Mouse (Mus musculus): Measurements from ENCODE around the gene 1700007K13Rik.

Gene 1700007K13Rik

DNA sequence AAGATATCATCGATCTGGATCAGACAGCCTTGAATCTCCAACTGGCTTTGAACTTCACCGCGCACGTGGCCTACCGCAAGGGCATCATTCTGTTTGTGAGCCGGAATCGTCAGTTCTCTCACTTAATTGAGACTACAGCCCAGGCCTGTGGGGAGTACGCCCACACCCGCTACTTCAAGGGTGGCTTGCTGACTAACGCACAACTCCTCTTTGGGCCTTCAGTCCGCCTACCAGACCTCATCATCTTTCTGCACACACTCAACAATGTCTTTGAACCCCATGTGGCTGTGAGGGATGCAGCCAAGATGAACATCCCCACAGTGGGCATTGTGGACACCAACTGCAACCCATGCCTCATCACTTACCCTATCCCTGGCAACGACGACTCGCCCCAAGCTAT lies 3.3 kb upstream of the 1700007K13Rik start:
- no peak for DNase-seq (ENCODE audit: low spot score)

DNA sequence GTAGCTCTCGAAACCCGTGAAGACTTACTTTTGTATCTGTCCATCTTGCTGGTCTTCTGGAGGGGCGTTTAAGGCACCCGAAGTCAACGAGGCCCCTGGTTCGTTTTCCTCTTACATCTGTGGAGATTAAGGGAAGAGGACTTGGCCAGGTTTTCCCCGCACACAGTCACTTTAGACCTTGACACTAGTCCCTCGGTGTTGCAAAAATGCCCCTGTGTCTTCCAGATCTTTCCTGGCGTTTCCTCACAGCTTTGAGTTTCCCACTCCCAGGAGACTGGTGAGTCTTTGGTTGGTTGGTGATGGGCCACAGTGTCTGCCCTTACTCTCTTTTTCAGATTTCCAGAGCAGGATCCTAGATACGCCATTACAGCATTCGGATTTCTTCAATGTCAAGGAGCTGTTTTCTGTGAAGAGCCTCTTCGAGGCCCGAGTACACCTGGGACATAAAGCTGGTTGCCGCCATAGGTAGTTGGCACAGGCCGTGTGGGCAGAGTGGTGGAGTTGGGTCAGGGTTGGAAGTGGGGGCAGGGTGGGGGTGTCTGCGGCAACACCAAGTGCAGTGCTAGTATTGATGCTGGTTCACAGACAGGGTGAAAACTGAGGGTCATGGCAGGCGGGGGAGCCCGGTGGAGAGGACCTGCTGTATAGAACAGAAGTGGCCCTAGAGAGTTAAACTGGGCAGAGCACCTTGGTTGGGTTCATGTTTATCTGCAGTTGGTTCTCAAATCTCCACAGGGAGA lies 2.5 kb upstream of the 1700007K13Rik start:
- DNase-seq (ENCODE audit: low spot score), result no peak

DNA sequence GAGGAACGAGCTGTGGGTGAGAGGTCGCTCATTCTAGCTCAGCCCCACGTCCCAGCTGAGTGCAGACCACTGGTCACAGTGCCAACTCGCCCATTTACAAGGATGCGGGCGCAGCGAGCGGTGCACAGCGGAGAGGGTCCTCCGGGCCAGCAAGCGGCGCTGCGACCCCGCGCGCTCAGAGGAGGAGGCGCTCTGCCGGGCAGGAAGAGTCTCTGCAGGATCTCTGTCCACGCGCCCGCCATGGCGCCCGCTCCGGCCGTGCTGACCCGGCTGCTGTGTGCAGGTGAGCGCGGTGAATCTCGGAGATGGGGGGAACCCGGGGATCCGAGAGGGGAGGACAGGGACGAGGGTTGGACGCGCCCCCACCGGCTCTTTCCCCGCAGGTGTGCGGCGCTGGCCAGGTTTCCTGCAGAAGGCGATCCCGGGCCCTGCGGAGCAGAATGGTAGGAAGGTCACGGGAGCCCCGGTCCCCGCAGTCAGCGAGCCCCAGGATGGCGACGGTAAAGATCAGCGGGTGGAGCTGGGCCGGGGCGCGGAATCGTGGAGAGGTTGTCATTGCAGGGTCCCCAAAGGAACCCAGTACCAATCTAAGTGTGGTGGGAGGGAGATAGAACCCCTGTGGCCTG lies 1.8 kb upstream of the 1700007K13Rik start, which contains the start of gene Mrps2:
TSS of gene Mrps2 (plus strand) at position 207 of the 626 bp plus-strand sequence.
- DNase-seq (ENCODE audit: low spot score), result peak; percentile 87

DNA sequence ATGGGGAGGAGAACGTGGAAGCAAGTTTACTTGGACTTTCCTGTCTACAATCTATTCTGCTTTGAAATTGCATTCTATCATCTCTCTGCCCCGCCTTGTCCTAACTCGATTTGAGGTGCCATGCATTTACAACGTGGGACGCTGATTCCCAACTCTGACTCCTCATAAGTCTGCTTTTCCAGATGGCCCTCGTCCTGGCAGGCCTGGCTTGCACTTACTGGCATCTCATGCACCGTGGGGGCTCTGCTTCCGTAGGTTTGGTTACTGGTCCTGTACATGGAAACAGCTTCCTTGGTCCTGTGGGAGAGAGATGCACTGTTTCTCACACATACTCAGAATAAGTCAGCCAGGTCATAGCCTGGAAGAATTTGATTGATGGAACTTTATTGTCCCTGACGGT lies 1.2 kb downstream of the 1700007K13Rik start:
- DNase-seq (ENCODE audit: low spot score), result no peak

DNA sequence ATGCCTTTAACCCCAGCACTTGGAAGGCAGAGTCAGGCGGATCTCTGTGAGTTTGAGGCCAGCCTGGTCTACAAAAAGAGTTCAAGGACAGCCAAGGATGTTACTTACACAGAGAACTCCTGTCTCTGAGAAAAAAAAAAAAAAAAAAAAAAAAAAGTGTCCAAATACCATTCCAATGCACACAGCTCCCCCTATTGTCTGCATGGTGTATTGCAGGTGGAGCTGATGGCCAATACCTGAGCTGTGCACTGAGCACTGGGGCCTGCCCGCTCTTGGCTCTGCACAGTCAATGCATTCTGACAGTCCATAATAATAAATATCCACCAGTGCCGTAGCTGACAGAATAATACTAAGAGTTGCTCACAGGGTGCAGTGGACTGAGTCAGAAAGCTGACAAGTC lies 2.2 kb downstream of the 1700007K13Rik start:
- peak; percentile 41 for DNase-seq (ENCODE audit: low spot score)

DNA sequence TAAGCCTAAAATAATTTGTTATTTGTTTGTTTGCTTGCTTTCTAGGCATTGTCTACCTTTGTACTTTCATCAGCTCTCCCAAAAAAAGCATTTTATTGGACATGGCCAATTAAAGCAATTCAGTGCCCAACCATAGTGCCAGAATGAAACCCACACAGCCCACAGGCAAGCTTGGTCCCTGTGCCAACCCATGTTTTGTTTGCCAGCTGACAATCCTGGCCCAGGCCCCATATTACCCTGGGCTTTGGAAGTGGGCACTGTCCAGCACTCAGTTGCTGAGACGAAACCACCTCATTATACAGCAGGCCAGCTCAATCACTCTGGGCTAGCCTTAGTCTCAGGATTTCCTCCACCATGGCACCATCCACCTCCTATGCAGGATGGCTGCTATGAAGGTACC lies 9.5 kb downstream of the 1700007K13Rik start:
- no peak for DNase-seq (ENCODE audit: low spot score)

DNA sequence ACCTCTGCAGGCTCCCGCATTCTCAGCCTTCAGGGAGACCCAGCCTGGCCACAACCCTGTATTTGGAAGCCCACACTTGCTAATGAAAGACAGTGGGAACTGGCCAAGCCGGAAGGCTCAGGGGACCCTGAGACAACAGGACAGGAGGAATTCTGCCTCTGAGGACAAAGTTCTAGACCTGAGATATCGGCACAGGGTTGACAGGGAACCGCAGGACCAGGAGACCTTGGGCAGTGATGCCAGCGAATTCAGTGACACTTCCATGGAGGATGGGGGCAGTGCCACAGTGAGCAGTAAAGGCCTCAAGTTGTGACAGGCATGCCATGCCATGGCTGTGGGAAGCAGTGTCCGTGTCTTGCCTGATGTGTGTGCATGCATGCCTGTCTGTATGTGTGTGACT lies 12.6 kb downstream of the 1700007K13Rik start:
- DNase-seq (ENCODE audit: low spot score), result no peak

DNA sequence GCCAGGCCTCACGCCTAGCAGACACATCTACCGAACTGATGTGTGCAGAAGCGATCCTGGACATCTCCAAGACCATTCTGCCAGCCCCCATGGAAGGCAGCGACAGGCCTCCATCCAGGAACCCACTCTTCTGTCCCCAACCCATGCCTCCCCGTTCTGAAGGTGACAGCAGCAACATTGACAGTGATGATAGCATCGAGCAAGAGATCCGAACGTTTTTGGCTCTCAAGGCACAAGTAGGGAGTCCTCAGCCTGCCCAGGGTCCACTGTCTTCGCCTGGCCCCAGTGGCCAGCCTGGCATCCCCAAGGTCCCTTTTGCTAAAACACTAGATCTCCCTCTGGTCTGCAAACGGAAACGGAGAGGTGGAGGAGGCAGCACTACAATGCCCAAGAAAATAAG lies 14.5 kb downstream of the 1700007K13Rik start:
- DNase-seq (ENCODE audit: low spot score), result no peak

DNA sequence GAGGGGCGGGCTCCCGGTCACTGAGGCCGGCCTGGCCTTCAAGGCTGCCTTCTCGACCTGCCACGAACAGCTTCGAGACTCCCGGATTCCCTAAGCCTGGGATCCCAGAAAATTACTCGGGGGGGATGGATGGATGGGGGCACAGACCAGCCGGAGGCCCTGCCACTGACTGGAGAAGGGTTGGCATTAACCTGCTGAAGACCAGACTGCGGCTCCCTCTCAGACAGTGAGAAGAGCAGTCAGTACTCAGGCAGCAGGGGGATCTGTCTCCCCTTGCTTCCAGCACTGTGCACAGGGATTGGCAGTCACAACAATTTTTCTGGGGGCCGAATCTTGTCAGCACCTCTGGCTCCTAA lies 18.8 kb downstream of the 1700007K13Rik start:
- DNase-seq (ENCODE audit: low spot score), result no peak

DNA sequence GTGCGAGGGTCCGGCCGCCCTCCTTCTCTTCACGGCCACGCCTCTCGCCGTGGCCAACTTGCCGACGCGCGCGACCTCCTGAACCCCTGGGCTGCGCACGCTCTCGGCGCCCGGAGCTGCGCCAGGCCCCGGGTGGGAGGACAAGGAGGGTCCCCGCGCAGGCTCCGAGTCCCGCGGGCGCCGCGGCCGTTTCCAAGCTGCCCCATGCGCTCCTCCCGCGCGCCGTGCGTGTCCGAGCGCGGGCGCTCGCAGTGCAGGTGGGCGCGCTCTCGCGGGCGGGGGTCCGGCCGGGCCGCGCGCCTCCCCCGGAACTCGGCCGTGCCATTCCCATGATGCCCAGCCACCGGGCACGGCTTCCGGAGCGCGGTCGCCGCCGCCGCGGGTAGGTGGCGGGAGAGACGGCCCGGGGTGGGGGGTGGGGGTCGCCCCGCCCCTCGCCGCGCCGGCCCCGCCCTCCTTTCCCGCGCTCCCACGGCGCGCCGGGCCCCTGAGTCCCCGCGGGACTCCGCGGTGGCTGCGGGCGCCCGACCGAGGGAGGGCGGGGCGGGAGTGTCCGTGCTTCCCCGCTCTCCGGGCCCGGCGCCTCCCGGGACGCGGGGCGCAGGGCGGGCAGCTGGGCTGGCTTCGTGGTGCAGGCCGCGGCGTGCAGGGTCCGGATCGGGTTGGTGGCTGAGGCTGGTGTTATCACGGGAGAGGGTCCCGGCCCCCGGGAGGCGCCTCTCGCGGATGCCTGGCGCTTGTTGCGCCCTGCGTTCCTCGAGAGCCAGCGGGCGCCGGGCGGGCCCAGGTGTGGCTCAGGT lies 19.4 kb downstream of the 1700007K13Rik start, which contains the start of gene Ppp1r26:
TSS of gene Ppp1r26 (plus strand) at position 286 of the 800 bp plus-strand sequence.
- peak; percentile 69 for DNase-seq (ENCODE audit: low spot score)

DNA sequence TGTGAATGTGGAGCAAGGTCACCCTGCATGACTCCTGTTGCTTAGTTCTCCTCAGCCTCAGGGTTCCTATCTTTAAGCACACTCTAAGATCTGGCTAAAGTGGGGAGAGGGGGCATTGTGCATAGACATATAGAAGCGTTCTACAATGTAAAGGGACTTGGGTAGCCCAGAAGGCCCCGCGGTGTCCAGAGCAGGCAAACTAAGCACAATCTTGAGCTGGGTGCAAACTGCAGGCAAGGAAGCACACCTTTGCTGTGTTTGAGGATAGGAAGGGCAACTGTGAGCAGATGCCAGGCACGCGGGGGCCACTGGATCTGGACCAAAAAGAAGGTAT lies 20.0 kb downstream of the 1700007K13Rik start:
- no peak for DNase-seq (ENCODE audit: low spot score)

DNA sequence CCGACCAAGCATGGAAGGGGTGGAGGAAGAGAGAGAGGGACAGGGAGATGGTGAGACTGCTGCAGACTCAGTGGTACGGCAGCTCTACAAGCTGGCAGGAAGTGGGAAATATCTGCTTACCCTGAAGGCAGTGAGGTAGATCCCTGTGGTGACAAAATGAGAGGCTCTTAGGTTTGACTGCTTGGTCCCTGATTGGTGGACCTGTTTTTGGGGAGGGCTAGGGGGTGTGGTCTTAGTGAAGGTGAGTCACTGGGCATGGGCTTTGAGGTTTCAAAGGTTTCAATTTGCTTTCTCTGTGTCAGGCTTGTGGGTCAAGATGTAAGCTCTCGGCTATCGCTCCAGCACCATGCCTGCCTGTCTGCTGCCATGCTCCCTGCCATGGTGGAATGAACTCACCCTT lies 21.1 kb downstream of the 1700007K13Rik start:
- no peak for DNase-seq (ENCODE audit: low spot score)

DNA sequence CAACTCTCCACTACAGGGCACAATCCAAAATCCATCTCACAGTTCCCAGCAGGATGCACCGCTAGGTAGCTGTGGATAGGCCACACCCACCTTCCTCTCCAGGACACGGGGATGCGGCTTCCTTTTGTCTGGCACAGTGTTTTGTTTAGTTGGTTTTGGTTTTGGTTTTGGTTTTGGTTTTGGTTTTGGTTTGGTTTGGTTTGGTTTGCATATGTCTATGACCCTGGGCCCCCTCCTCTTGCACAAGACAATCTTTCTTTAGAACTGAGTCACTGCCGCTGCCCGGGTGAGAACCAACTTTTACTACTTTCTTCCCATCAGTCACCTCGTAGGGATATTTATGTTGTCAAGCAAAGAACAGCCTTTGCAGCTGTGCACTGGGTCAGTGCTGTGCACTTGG lies 25.3 kb downstream of the 1700007K13Rik start:
- no peak for DNase-seq (ENCODE audit: low spot score)

DNA sequence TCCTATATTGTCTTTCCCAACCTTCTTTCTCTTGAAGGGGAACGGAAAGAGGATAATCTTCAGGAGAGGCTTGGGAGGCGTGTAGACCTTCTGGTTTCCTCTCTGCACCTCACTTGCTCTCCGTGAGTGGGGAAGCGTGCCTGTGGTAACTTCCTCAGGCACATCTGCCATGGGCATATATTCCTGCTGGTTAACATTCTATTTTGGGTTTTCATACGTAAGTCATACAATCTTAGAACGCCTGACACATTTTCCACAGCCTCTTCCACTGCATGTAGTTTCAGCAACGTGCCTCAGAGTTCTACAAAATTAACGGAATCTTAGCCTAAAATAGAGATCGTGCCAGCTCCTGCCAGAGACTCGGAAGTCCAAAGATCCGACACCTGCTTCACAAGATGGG lies 30.7 kb downstream of the 1700007K13Rik start:
- DNase-seq (ENCODE audit: low spot score), result no peak

DNA sequence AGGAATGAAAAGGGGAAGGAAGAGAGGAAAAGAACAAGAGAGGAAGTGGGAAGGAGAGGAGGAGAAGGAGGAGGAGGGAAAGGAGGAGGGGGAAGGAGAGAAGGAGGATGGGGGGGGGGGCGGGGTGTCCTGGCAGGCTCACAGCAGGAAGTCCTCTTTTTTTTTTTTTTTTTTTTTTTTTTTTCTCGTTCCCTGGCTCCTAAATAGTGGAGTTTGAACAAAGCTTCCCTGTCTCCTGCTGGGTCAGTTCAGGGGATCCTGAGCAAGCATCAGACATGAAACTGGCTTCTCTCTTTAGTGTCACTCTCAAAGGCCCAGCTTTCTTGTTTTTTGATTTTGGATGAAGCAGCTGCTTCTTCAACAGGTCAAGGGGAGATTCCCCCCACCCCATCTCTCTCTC lies 32.6 kb downstream of the 1700007K13Rik start:
- DNase-seq (ENCODE audit: low spot score), result no peak

DNA sequence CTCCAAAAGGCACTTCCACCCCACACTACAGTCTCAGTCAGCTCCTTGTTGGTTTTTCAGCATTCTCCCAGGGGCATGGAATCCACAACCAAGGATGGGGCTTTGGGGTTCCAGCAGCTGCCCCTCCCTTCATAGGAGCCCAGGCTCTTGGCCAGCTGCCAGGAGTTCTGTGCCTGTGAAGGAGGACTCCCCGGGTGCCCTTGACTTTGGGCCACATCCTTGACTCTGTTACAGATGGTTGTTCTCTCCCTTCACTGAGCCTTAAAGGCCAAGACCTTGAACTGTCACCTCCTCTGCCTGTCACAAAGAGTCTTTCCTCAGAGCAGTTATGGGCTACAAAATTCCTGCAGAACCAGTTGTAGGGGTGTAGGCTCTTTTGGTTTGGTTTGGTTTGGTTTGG lies 33.3 kb downstream of the 1700007K13Rik start:
- peak; percentile 59 for DNase-seq (ENCODE audit: low spot score)

DNA sequence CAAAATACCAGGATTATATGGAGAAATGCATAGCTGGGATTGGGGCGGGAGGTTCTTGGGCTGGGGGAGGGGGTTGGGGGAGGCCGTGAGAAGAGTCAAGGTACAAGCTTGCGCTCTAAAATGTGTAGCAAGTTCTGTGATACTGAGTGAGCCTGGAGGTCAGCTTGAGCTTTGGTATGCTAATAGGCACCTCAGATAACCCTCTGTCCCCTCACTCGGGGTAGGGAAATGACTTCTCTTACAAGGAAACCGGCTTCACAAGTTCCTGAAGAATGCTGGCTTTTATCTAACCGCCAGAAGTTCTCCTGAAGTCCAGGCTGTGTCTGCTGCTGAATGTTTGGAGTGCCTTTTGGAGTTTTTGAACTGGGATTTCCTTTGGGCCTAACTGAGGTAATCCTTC lies 35.3 kb downstream of the 1700007K13Rik start:
- no peak for DNase-seq (ENCODE audit: low spot score)

DNA sequence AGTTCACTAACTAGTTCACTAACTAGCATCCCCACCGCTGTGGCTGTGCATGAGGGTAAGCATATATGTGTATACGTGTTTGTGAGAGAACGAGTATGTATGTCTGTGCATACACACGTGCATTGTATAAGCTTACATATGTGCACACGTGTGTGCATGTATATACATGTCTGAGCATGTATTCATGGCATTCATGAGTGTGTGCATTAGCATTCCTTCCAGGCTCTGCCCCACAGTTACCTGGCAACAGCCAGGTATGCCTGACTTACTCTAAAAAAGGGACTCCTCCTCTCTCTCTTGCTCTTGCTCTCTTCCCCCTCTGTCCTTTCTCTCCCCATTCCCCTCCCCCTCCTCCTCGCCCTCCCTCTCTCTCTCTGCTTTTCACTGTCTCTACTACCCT lies 38.9 kb downstream of the 1700007K13Rik start:
- no peak for DNase-seq (ENCODE audit: low spot score)

DNA sequence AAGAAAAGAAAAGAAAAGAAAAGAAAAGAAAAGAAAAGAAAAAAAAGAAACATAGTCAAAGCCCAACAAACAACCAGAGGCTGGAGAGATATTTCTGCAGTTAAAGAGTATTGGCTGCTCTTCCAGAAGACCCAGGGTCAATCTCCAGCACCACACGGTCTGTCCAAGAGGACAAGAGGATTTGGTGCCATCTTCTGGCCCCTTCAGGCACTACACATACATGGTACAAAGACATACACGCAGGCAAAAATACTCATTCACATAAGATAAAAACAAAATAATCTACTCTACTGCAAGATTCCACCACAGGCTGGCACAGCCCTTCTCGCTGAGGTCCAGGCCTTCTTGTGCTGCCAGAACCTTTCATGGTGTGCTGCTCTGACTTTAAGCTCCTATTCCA lies 43.0 kb downstream of the 1700007K13Rik start:
- peak; percentile 45 for DNase-seq (ENCODE audit: low spot score)

DNA sequence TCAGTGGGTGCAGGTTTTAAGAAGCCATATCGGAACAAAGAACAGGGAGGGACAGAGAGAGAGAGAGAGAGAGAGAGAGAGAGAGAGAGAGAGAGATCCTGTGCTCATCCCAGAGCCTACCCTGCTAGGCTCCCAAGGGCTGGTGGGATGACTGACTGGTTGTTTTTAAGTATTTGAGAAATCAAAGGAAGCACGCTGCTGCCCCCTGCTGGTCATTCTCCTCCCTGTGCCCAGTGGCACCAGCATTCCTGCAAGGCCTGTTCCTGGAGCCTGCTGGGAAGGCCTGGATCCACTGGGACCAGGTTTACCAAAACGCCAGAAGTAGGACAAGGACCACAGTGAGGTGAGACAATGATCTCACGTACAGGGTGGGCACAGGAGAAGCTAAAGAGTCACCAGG lies 46.2 kb downstream of the 1700007K13Rik start:
- peak; percentile 86 for DNase-seq (ENCODE audit: low spot score)

DNA sequence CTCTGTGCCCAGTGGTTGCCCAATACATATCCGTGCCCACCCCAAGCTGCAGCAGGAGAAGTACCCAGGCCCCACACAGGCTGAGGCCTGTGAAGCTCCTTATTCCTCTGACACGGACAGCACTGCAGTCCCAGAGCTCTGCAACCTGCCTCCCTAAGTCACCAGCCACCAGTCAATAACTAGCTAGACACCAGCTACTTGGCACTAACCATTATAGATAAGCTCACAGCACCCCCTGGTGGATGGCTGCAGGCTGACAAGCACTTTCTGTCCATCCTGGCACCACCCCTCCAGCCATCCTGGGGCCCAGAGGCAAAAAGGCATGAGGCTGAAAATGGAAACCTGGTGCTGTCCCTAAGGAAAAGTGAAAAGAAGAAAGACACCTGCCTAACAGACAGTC lies 48.1 kb downstream of the 1700007K13Rik start:
- DNase-seq (ENCODE audit: low spot score), result peak; percentile 86

DNA sequence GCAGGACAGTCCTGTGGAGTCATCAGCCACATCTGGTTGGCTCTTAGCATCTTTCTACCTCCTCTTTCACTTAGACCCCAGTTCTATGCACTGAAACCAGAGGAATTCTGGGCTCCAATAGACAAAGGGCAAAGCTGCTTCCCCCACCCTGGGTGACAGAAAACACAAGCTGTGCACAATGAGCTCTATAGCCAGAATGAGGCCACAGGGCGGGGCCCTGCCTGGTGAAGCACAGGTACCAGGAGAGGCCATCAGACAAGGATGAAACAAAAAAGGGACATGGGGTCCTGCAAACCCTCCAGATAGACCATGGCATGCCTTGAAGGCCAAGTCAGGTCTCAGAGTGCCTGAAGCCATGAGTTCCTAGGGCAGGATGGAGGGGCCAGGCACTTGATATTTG lies 49.6 kb downstream of the 1700007K13Rik start:
- no peak for DNase-seq (ENCODE audit: low spot score)

DNA sequence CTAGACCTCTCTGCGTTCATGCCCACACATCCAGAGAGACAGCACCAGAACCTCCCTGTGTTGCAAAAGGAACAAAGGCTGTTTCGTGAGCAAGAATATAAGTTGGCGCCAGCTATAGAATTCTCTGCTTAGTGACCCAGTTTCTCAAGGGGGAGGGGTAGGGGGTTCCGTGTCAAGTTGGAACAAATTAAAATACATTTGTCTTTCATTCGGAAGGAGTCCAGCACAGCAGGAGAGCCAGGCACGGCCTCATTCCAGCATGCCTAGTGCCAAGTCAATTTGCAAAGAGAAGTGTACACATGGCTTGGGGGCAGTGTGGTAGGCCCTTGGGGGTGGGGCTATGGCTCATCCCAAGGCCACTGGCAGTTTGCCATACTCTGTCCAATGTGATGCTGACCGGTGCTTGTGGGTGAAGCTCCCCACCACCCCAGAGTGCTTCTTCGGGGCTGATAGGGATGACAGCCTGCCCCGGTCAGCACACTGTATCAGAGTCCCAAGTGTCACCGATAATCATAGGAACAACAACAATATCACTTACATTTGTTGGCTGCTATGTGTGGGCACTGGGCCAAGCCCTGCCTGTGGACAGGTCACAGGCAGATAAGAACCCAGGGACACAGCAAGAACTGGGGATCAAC lies 50.6 kb downstream of the 1700007K13Rik start:
- DNase-seq (ENCODE audit: low spot score), result peak; percentile 76

Data from ovary, postnatal 36 days (tissue).